Mouse (Mus musculus): ENCODE data around the gene Ankrd37.

The Ankrd37 gene

GRCm38 (mm10) chr8:46005596-46005995 is at the start of gene Ankrd37:
Gene Ankrd37, minus strand, starts transcription at chr8:46005707.
- no peak for DNase-seq (ENCODE audit: low spot score)

- no peak for DNase-seq (ENCODE audit: low spot score)
These were observed 34.8 kb upstream of the Ankrd37 start for GRCm38 (mm10) chr8:46040260-46040659.

- no peak for DNase-seq (ENCODE audit: low spot score)
These were observed 34.2 kb upstream of the Ankrd37 start for GRCm38 (mm10) chr8:46039666-46040065.

- DNase-seq (ENCODE audit: low spot score) = no peak
These were observed 30.7 kb upstream of the Ankrd37 start for GRCm38 (mm10) chr8:46036217-46036616.

GRCm38 (mm10) chr8:46024392-46024791 is 18.9 kb upstream of the Ankrd37 start:
- DNase-seq (ENCODE audit: low spot score) = no peak

GRCm38 (mm10) chr8:46022758-46023157 is 17.3 kb upstream of the Ankrd37 start:
- DNase-seq (ENCODE audit: low spot score) = no peak

GRCm38 (mm10) chr8:46022203-46022602 is 16.7 kb upstream of the Ankrd37 start:
- DNase-seq (ENCODE audit: low spot score) = no peak

- DNase-seq (ENCODE audit: low spot score) = no peak
These were observed 5.5 kb upstream of the Ankrd37 start for GRCm38 (mm10) chr8:46010746-46011680.

GRCm38 (mm10) chr8:46010306-46010705 is 4.8 kb upstream of the Ankrd37 start:
- DNase-seq (ENCODE audit: low spot score) = no peak

GRCm38 (mm10) chr8:46007050-46007672 is 1.7 kb upstream of the Ankrd37 start:
- DNase-seq (ENCODE audit: low spot score) = no peak

GRCm38 (mm10) chr8:45999784-46000705 is 5.5 kb downstream of the Ankrd37 start:
- DNase-seq (ENCODE audit: low spot score) = peak; percentile 97

- no peak for DNase-seq (ENCODE audit: low spot score)
These were observed 6.2 kb downstream of the Ankrd37 start, which contains the start of gene Lrp2bp for GRCm38 (mm10) chr8:45999138-45999783. Gene Lrp2bp, plus strand, starts transcription at chr8:45999303.

GRCm38 (mm10) chr8:45998228-45998627 is 7.3 kb downstream of the Ankrd37 start:
- DNase-seq (ENCODE audit: low spot score) = no peak

GRCm38 (mm10) chr8:45995576-45995975 is 9.9 kb downstream of the Ankrd37 start:
- no peak for DNase-seq (ENCODE audit: low spot score)

- DNase-seq (ENCODE audit: low spot score) = no peak
These were observed 11.4 kb downstream of the Ankrd37 start for GRCm38 (mm10) chr8:45994111-45994510.

- no peak for DNase-seq (ENCODE audit: low spot score)
These were observed 14.7 kb downstream of the Ankrd37 start for GRCm38 (mm10) chr8:45990631-45991310.

GRCm38 (mm10) chr8:45988189-45988588 is 17.3 kb downstream of the Ankrd37 start:
- no peak for DNase-seq (ENCODE audit: low spot score)

GRCm38 (mm10) chr8:45986665-45987064 is 18.8 kb downstream of the Ankrd37 start:
- no peak for DNase-seq (ENCODE audit: low spot score)

- DNase-seq (ENCODE audit: low spot score) = no peak
These were observed 29.6 kb downstream of the Ankrd37 start for GRCm38 (mm10) chr8:45975837-45976468.

GRCm38 (mm10) chr8:45975126-45975836 is 30.2 kb downstream of the Ankrd37 start, which contains the start of the genes 1700029J07Rik and Ufsp2:
Gene 1700029J07Rik, minus strand, starts transcription at chr8:45975252.
Gene Ufsp2, plus strand, starts transcription at chr8:45975528.
- DNase-seq (ENCODE audit: low spot score) = peak; percentile 88
